Mouse (Mus musculus): ENCODE data around the gene Slc36a3.

DNA sequence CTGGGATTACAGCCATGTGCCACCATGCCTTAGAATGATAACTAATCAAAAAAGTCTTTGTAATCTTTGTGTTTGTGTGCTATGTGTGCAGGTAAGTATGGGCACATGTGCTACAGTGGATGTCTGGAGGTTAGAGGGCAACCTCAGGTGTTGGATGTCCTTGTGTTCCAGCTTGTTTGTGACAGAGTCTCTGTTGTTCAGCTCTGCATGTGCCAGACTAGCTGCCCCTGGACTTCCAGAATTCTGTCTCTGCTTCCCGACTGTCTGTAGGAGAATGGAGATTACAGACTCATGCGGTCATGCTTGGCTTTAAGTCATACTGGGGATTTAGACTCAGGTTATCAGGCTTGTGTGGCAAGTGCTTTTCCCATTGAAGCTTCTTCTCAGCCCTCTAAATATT is 37.2 kb downstream of the Slc36a3 start:
- TF ChIP-seq CEBPB (IDR thresholded peaks at IDR 0.05; ENCODE audit: insufficient read depth, poor library complexity, severe bottlenecking) = no peak
- TF ChIP-seq TCF12 (IDR thresholded peaks at IDR 0.05; ENCODE audit: insufficient read depth, poor library complexity, severe bottlenecking) = no peak
